Mouse (Mus musculus): Measurements from ENCODE around the gene 4930402H24Rik.

DNA sequence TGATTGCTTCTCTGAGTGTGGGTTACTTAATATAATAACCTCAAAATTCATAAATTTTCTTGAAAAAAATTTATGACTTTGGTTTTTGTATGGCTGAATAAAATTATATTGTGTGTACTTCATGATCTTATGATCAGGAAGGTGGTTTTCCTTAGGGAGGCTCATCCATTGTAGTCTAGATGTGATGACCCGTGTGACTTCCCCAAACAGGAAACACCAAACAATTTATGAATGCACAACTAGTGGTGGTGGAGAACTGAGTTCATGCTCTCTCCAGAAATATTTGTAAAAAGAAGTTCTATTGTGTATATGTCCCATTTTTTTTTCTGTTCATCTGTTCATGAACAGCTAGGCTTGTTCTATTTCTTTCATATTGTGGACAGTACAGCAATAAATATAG, 18.8 kb downstream of the 4930402H24Rik start:
- no peak for TF ChIP-seq POLR2A (IDR thresholded peaks at IDR 0.05; ENCODE audit: borderline replicate concordance, extremely low read depth, insufficient read depth, insufficient read length, poor library complexity, severe bottlenecking)
- no peak for TF ChIP-seq CTCF (IDR thresholded peaks at IDR 0.05; ENCODE audit: borderline replicate concordance, extremely low read depth, insufficient read depth, insufficient read length)
